Mouse (Mus musculus) megakaryocyte, embryonic 14.5 days (primary cell): ENCODE measurements at regions not wholly inside any gene's neighbourhood (a gene's known extent, or its start where the extent isn't known, plus 50 kb on each side); places are given as distances from the start of the nearest gene placed in this dataset.

ENCODE experiments used
- FLI1 ChIP-seq: IDR thresholded peaks from 2 replicates; pipeline ENCODE4 v1.6.1; 2012; ENCODE audit warnings: low read length, inconsistent platforms, mixed read lengths
- GATA1 ChIP-seq: IDR thresholded peaks from 3 replicates; pipeline ENCODE4 v1.6.1; 2012; ENCODE audit warnings: mixed read lengths, low read length, inconsistent platforms, borderline replicate concordance

DNA sequence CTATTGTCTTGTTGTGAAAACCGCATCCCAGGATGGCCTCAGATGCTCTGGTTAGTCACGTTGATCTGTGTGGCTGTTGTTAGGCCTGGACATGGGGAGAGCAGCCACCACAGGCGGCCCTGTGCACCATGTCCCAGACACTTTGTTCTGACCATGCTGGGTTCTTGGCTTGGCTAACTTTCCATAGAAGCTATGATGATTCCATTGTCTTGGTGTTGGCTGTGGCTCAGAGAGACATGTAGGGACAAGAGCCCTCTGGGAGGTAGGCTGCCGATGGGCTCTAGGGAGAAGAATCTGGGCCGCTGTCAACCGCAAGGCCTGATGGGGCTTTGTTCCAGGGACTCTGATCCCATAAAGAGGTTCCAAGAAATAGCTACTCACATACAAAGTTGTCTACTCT lies 334.9 kb downstream of the Pik3r1 start:
- TF ChIP-seq GATA1 (no peak), FLI1 (no peak)
